In genomic region chr11:118667946-118668345, GRCm38 (mm10) we compare ENCODE assay signal across 14 mouse cellular contexts.
DNase-seq lines count a peak whose midpoint lies in the region; ATAC-seq lines count a peak whose summit lies in the region.
"Had no signal": no experiment of that assay in that cellular context is flagged by ENCODE, and none has a peak within 500 bp of the region (broad histone marks: within the 10 kb centered on the region; RNA-seq: fewer than 3 reads in every experiment).

No protein-coding gene starts in this region.

- H3K4me1 ChIP-seq in kidney, embryonic 14.5 days (ENCODE audit: control insufficient read depth, insufficient read depth, low read length), result no peaks in the 10 kb centered on the region
- H3K4me1 ChIP-seq: embryonic facial prominence, embryonic 12.5 days; heart, embryonic 15.5 days had no signal

- ATAC-seq in kidney, embryonic 14.5 days (ENCODE audit: low FRiP score, low TSS enrichment), result no peak
- ATAC-seq: inflammation-experienced regulatory T-cells, adult 6 months had no signal

- no peaks in the 10 kb centered on the region for H3K36me3 ChIP-seq in kidney, embryonic 14.5 days (ENCODE audit: control insufficient read depth, insufficient read depth, low read length)
- H3K36me3 ChIP-seq: embryonic facial prominence, embryonic 12.5 days; heart, embryonic 15.5 days; midbrain, embryonic 12.5 days had no signal

- no peak overlapping the region for H3K27ac ChIP-seq in kidney, embryonic 14.5 days (ENCODE audit: low read depth, low read length)
- H3K27ac ChIP-seq: embryonic facial prominence, embryonic 12.5 days; heart, embryonic 15.5 days; midbrain, embryonic 12.5 days had no signal

- H3K27me3 ChIP-seq in kidney, embryonic 14.5 days (ENCODE audit: control insufficient read depth, insufficient read depth, low read length), result no peaks in the 10 kb centered on the region
- H3K27me3 ChIP-seq: embryonic facial prominence, embryonic 12.5 days; midbrain, embryonic 12.5 days had no signal

- WGBS in kidney, embryonic 14.5 days, result 25% methylated on average over 1 of the region's 1 CpGs

- H3K9me3 ChIP-seq in kidney, embryonic 14.5 days (ENCODE audit: control insufficient read depth, low read length), result no peaks in the 10 kb centered on the region
- H3K9me3 ChIP-seq: embryonic facial prominence, embryonic 12.5 days; heart, embryonic 15.5 days; midbrain, embryonic 12.5 days had no signal

- H3K4me3 ChIP-seq in kidney, embryonic 14.5 days (ENCODE audit: low read length), result no peak overlapping the region
- H3K4me3 ChIP-seq: embryonic facial prominence, embryonic 12.5 days; heart, embryonic 15.5 days; midbrain, embryonic 12.5 days had no signal

- peak; percentile 66 for DNase-seq in kidney, adult 11 months
- peak; percentile 31 to 33 for DNase-seq in heart, adult 9 months (ENCODE audit: low spot score in 2 of 2)
- DNase-seq in heart, postnatal 4 days, result peak; percentile 21
- DNase-seq in lung, postnatal 14 days, result peak; percentile 3
- DNase-seq in thymus, postnatal 0 days (ENCODE audit: low spot score), result no peak
- DNase-seq in spleen, postnatal 14 days (ENCODE audit: low spot score in 2 of 2), result no peak
- DNase-seq: cerebellum, adult 9-10 months; lung, embryonic 14.5 days; retina, postnatal 1 day had no signal

- H3K9ac ChIP-seq in kidney, embryonic 14.5 days (ENCODE audit: low read depth, low read length), result no peak overlapping the region
- H3K9ac ChIP-seq: embryonic facial prominence, embryonic 12.5 days; heart, embryonic 15.5 days; lung, embryonic 14.5 days; midbrain, embryonic 12.5 days had no signal

- H3K4me2 ChIP-seq in kidney, embryonic 14.5 days (replicated peaks; ENCODE audit: low read depth, low read length), result no peak overlapping the region
- H3K4me2 ChIP-seq: embryonic facial prominence, embryonic 12.5 days; heart, embryonic 15.5 days; lung, embryonic 14.5 days; midbrain, embryonic 12.5 days had no signal

Comparison
In these comparisons a context has a peak if more than half of its experiments do, and no peak if none do; other contexts are left out.
1. DNase-seq: peak in kidney, adult 11 months (single experiment), heart, adult 9 months (2 of 2), heart, postnatal 4 days (single experiment) and lung, postnatal 14 days (single experiment); none in thymus, postnatal 0 days (single experiment) and spleen, postnatal 14 days (0 of 2).